ENCODE assay signal across 9 mouse cellular contexts in genomic region chr12:110380831-110381750, GRCm38 (mm10).
DNase-seq lines count a peak whose midpoint lies in the region; ATAC-seq lines count a peak whose summit lies in the region.
"Had no signal": no experiment of that assay in that cellular context is flagged by ENCODE, and none has a peak within 500 bp of the region (broad histone marks: within the 10 kb centered on the region; RNA-seq: fewer than 3 reads in every experiment).

No protein-coding gene starts in this region.

- H3K4me3 ChIP-seq in megakaryocyte, embryonic 14.5 days (replicated peaks): peak overlapping the region; percentile 73
- no peak overlapping the region for H3K4me3 ChIP-seq in midbrain, embryonic 13.5 days (replicated peaks)
- H3K4me3 ChIP-seq: embryonic facial prominence, embryonic 12.5 days; lung, embryonic 15.5 days had no signal

- peak; percentile 58 for DNase-seq in ZHBTc4 (ENCODE audit: low read depth, low spot score)
- DNase-seq in fat pad, adult 2 months (ENCODE audit: extremely low read depth, low read depth, low spot score): peak; percentile 58
- DNase-seq in mesoderm, embryonic 11.5 days (ENCODE audit: low read depth, low spot score): peak; percentile 18
- no peak for DNase-seq in layer of hippocampus, postnatal 14 days (ENCODE audit: low spot score in 2 of 2)

- no peaks in the 10 kb centered on the region for H3K36me3 ChIP-seq in megakaryocyte, embryonic 14.5 days (replicated peaks; ENCODE audit: low read length)
- no peaks in the 10 kb centered on the region for H3K36me3 ChIP-seq in midbrain, embryonic 13.5 days
- H3K36me3 ChIP-seq: embryonic facial prominence, embryonic 12.5 days; lung, embryonic 15.5 days had no signal

- H3K4me1 ChIP-seq in megakaryocyte, embryonic 14.5 days: peaks cover 16% of the 10 kb centered on the region
- H3K4me1 ChIP-seq in midbrain, embryonic 13.5 days (replicated peaks): peaks cover 36% of the 10 kb centered on the region
- H3K4me1 ChIP-seq: lung, embryonic 15.5 days had no signal

- peaks cover 25% of the 10 kb centered on the region for H3K27me3 ChIP-seq in megakaryocyte, embryonic 14.5 days (replicated peaks)
- peaks cover 12% of the 10 kb centered on the region for H3K27me3 ChIP-seq in midbrain, embryonic 13.5 days

- no peaks in the 10 kb centered on the region for H3K9me3 ChIP-seq in megakaryocyte, embryonic 14.5 days
- no peaks in the 10 kb centered on the region for H3K9me3 ChIP-seq in midbrain, embryonic 13.5 days
- H3K9me3 ChIP-seq: embryonic facial prominence, embryonic 12.5 days; lung, embryonic 15.5 days had no signal

- H3K4me2 ChIP-seq in midbrain, embryonic 13.5 days (replicated peaks): no peak overlapping the region
- H3K4me2 ChIP-seq: embryonic facial prominence, embryonic 12.5 days; lung, embryonic 15.5 days had no signal

- H3K9ac ChIP-seq in midbrain, embryonic 13.5 days (replicated peaks): no peak overlapping the region
- H3K9ac ChIP-seq: embryonic facial prominence, embryonic 12.5 days; lung, embryonic 15.5 days had no signal

- 75% methylated on average over 25 of the region's 25 CpGs for WGBS in midbrain, embryonic 13.5 days

- no peak for ATAC-seq in megakaryocyte, adult 5-6 weeks (ENCODE audit: poor library complexity, severe bottlenecking)
- no peak for ATAC-seq in midbrain, embryonic 13.5 days

- no peak overlapping the region for H3K27ac ChIP-seq in midbrain, embryonic 13.5 days
- H3K27ac ChIP-seq: embryonic facial prominence, embryonic 12.5 days; lung, embryonic 15.5 days had no signal

Comparison
In these comparisons a context has a peak if more than half of its experiments do, and no peak if none do; other contexts are left out.
1. DNase-seq: peak in ZHBTc4 (single experiment), fat pad, adult 2 months (single experiment) and mesoderm, embryonic 11.5 days (single experiment); none in layer of hippocampus, postnatal 14 days (0 of 2).